Comparison of ENCODE assay signal across 20 mouse cellular contexts in the genomic region with DNA sequence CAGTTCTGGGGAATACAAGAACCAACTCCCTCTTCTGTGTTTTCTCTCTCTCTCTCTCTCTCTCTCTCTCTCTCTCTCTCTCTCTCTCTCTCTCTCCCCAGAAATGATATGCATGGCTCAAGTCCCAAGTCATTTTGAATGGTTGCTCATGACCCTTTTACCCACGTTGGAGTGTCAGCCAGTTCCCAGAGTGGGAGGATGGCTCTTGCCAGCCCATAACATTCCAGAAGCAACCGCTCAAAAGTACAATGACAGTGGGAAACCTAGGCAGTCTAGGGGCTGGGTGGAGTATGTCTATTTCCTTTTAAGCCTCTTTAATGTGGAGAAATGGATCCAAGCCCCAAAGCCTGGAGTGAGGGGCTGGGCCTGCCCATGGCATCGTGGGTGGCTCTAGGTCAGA.
DNase-seq lines count a peak whose midpoint lies in the region; ATAC-seq and TF ChIP-seq lines count a peak whose summit lies in the region.
"Had no signal": no experiment of that assay in that cellular context is flagged by ENCODE, and none has a peak within 500 bp of the region (broad histone marks: within the 10 kb centered on the region; RNA-seq: fewer than 3 reads in every experiment).

No protein-coding gene starts in this region.

- WGBS in hindbrain, embryonic 16.5 days = 46% methylated on average over 3 of the region's 3 CpGs
- 79% methylated on average over 3 of the region's 3 CpGs for WGBS in hindbrain, embryonic 10.5 days
- WGBS in midbrain, postnatal 0 days = 44% methylated on average over 3 of the region's 3 CpGs
- 75% methylated on average over 3 of the region's 3 CpGs for WGBS in midbrain, embryonic 11.5 days

- no peaks in the 10 kb centered on the region for H3K36me3 ChIP-seq in hindbrain, embryonic 16.5 days (ENCODE audit: control insufficient read depth, insufficient read depth, low read length)
- no peaks in the 10 kb centered on the region for H3K36me3 ChIP-seq in hindbrain, embryonic 10.5 days
- no peaks in the 10 kb centered on the region for H3K36me3 ChIP-seq in midbrain, postnatal 0 days (ENCODE audit: insufficient read depth, low read length)
- no peaks in the 10 kb centered on the region for H3K36me3 ChIP-seq in midbrain, embryonic 11.5 days (ENCODE audit: control insufficient read depth, insufficient read depth, low read length)
- H3K36me3 ChIP-seq: embryonic facial prominence, embryonic 12.5 days; forebrain, embryonic 12.5 days; G1E; heart, embryonic 15.5 days had no signal

- H3K4me1 ChIP-seq in hindbrain, embryonic 16.5 days (ENCODE audit: control insufficient read depth, insufficient read depth, low read depth, low read length) = no peaks in the 10 kb centered on the region; the same call in 1 of the 2 replicates
- H3K4me1 ChIP-seq in hindbrain, embryonic 10.5 days (replicated peaks) = peaks cover 8% of the 10 kb centered on the region
- no peaks in the 10 kb centered on the region for H3K4me1 ChIP-seq in midbrain, postnatal 0 days (ENCODE audit: insufficient read depth, low read length)
- no peaks in the 10 kb centered on the region for H3K4me1 ChIP-seq in midbrain, embryonic 11.5 days (ENCODE audit: control insufficient read depth, insufficient read depth, low read length)
- H3K4me1 ChIP-seq: embryonic facial prominence, embryonic 12.5 days; forebrain, embryonic 12.5 days; heart, embryonic 15.5 days had no signal

- no peaks in the 10 kb centered on the region for H3K9me3 ChIP-seq in hindbrain, embryonic 16.5 days (ENCODE audit: control insufficient read depth, low read length)
- no peaks in the 10 kb centered on the region for H3K9me3 ChIP-seq in hindbrain, embryonic 10.5 days
- H3K9me3 ChIP-seq in midbrain, postnatal 0 days (ENCODE audit: low read length) = no peaks in the 10 kb centered on the region
- H3K9me3 ChIP-seq in midbrain, embryonic 11.5 days (ENCODE audit: control insufficient read depth, low read length) = no peaks in the 10 kb centered on the region
- H3K9me3 ChIP-seq: embryonic facial prominence, embryonic 12.5 days; forebrain, embryonic 12.5 days; G1E; heart, embryonic 15.5 days had no signal

- H3K4me2 ChIP-seq in hindbrain, embryonic 16.5 days (ENCODE audit: low read length) = no peak overlapping the region
- H3K4me2 ChIP-seq in midbrain, postnatal 0 days (ENCODE audit: low read depth, low read length, poor library complexity, severe bottlenecking) = no peak overlapping the region
- H3K4me2 ChIP-seq in midbrain, embryonic 11.5 days = no peak overlapping the region
- H3K4me2 ChIP-seq: embryonic facial prominence, embryonic 12.5 days; forebrain, embryonic 12.5 days; heart, embryonic 11.5 days; heart, embryonic 15.5 days had no signal

- TF ChIP-seq CTCF in midbrain, postnatal 0 days (IDR thresholded peaks at IDR 0.05) = no peak

- no peak overlapping the region for H3K9ac ChIP-seq in hindbrain, embryonic 16.5 days (ENCODE audit: low read depth, low read length)
- no peak overlapping the region for H3K9ac ChIP-seq in midbrain, postnatal 0 days (replicated peaks; ENCODE audit: low read length, poor library complexity, severe bottlenecking)
- no peak overlapping the region for H3K9ac ChIP-seq in midbrain, embryonic 11.5 days (ENCODE audit: low read length)
- H3K9ac ChIP-seq: embryonic facial prominence, embryonic 12.5 days; forebrain, embryonic 12.5 days; forebrain, postnatal 0 days; heart, embryonic 15.5 days had no signal

- DNase-seq in cerebellum, postnatal 10 days = peak; percentile 23 to 32
- no peak for DNase-seq in cerebellum, adult 11 months
- DNase-seq in hindbrain, embryonic 10.5 days (ENCODE audit: low spot score) = no peak
- DNase-seq in midbrain, postnatal 0 days (ENCODE audit: low spot score) = peak; percentile 59
- no peak for DNase-seq in midbrain, embryonic 11.5 days (ENCODE audit: low spot score, missing footprints)
- DNase-seq in layer of hippocampus, postnatal 10 days (ENCODE audit: low spot score in 2 of 2) = no peak
- DNase-seq: adrenal gland, postnatal 25 days; B cell, adult 2 months; cerebellum, adult 8-10 months; forebrain, postnatal 0 days; gastrocnemius, postnatal 14 days; heart, adult 2 months; heart, postnatal 14 days had no signal

- no peaks in the 10 kb centered on the region for H3K27me3 ChIP-seq in hindbrain, embryonic 16.5 days (replicated peaks; ENCODE audit: control insufficient read depth, insufficient read depth, low read length)
- H3K27me3 ChIP-seq in hindbrain, embryonic 10.5 days (ENCODE audit: insufficient read depth, poor library complexity, severe bottlenecking) = no peaks in the 10 kb centered on the region
- H3K27me3 ChIP-seq in midbrain, postnatal 0 days (ENCODE audit: insufficient read depth, low read length) = no peaks in the 10 kb centered on the region
- no peaks in the 10 kb centered on the region for H3K27me3 ChIP-seq in midbrain, embryonic 11.5 days (ENCODE audit: control insufficient read depth, insufficient read depth, low read length)
- H3K27me3 ChIP-seq: embryonic facial prominence, embryonic 12.5 days; forebrain, embryonic 12.5 days; heart, embryonic 15.5 days had no signal

- H3K4me3 ChIP-seq in hindbrain, embryonic 16.5 days (ENCODE audit: low read length) = no peak overlapping the region
- H3K4me3 ChIP-seq in hindbrain, embryonic 10.5 days = no peak overlapping the region
- H3K4me3 ChIP-seq in midbrain, postnatal 0 days (ENCODE audit: low read depth, low read length) = no peak overlapping the region
- no peak overlapping the region for H3K4me3 ChIP-seq in midbrain, embryonic 11.5 days (ENCODE audit: low read depth, low read length)
- H3K4me3 ChIP-seq: embryonic facial prominence, embryonic 12.5 days; forebrain, embryonic 12.5 days; heart, adult 2 months; heart, embryonic 15.5 days had no signal

- peak; percentile 57 for ATAC-seq in hindbrain, embryonic 16.5 days
- ATAC-seq in midbrain, postnatal 0 days (ENCODE audit: low FRiP score) = no peak
- no peak for ATAC-seq in midbrain, embryonic 11.5 days (ENCODE audit: low FRiP score)
- ATAC-seq: CD4-positive, CD25-positive, alpha-beta regulatory T cell, adult 4 months had no signal

- peak overlapping the region; percentile 59; the same call in 1 of the 2 replicates for H3K27ac ChIP-seq in hindbrain, embryonic 16.5 days (ENCODE audit: low read depth, low read length)
- H3K27ac ChIP-seq in hindbrain, embryonic 10.5 days = no peak overlapping the region
- H3K27ac ChIP-seq in midbrain, postnatal 0 days (ENCODE audit: low read depth, low read length) = no peak overlapping the region
- no peak overlapping the region for H3K27ac ChIP-seq in midbrain, embryonic 11.5 days (ENCODE audit: low read depth, low read length)
- H3K27ac ChIP-seq: embryonic facial prominence, embryonic 12.5 days; forebrain, embryonic 12.5 days; heart, adult 2 months; heart, embryonic 15.5 days had no signal

Comparison
In these comparisons a context has a peak if more than half of its experiments do, and no peak if none do; other contexts are left out.
1. DNase-seq: peak in cerebellum, postnatal 10 days (2 of 2) and midbrain, postnatal 0 days (single experiment); none in cerebellum, adult 11 months (single experiment), hindbrain, embryonic 10.5 days (single experiment), midbrain, embryonic 11.5 days (single experiment) and layer of hippocampus, postnatal 10 days (0 of 2).